Mouse (Mus musculus): ENCODE results near the gene Loxl3. TPM values are rescaled to one million over a fixed set of nuclear protein-coding genes. Genes with fewer than 3 reads are reported as not detected.
A peak's percentile ranks its signal among the peaks of the same experiment; 100 is the strongest.

The Loxl3 gene
- polyA plus RNA-seq, 1 experiment from 2014 or later, result 20.9 TPM

GRCm38 (mm10) chr6:83019044-83019443 is 14.9 kb upstream of the Loxl3 start:
- no peak for ATAC-seq (ENCODE audit: insufficient number of reproducible peaks, insufficient read depth, low FRiP score, low TSS enrichment, low read depth)
- H3K27ac ChIP-seq, result no peak overlapping the region
- WGBS, result 60% methylated on average over 3 of the region's 3 CpGs

GRCm38 (mm10) chr6:83020121-83020520 is 13.9 kb upstream of the Loxl3 start:
- Histone ChIP-seq H3K4me1 (peaks cover 7% of the 10 kb centered on the region), H3K36me3 (no peaks in the 10 kb centered on the region), H3K27ac (no peak overlapping the region), H3K4me2 (no peak overlapping the region), H3K9me3 (no peaks in the 10 kb centered on the region), H3K9ac (no peak overlapping the region), H3K27me3 (no peaks in the 10 kb centered on the region), H3K4me3 (no peak overlapping the region)
- no peak for ATAC-seq (ENCODE audit: insufficient number of reproducible peaks, insufficient read depth, low FRiP score, low TSS enrichment, low read depth)
- 92% methylated on average over 6 of the region's 6 CpGs for WGBS

More at GRCm38 (mm10) chr6:83019044-83019443, 14.9 kb upstream of the Loxl3 start:
- Histone ChIP-seq H3K9me3 (no peaks in the 10 kb centered on the region), H3K36me3 (no peaks in the 10 kb centered on the region), H3K9ac (no peak overlapping the region), H3K4me3 (no peak overlapping the region), H3K4me1 (peaks cover 1% of the 10 kb centered on the region), H3K4me2 (no peak overlapping the region), H3K27me3 (no peaks in the 10 kb centered on the region)

- Histone ChIP-seq H3K9ac (no peak overlapping the region), H3K36me3 (no peaks in the 10 kb centered on the region), H3K27ac (no peak overlapping the region), H3K9me3 (no peaks in the 10 kb centered on the region), H3K27me3 (no peaks in the 10 kb centered on the region), H3K4me1 (peaks cover 7% of the 10 kb centered on the region), H3K4me2 (no peak overlapping the region), H3K4me3 (no peak overlapping the region)
- 78% methylated on average over 4 of the region's 4 CpGs for WGBS
- no peak for ATAC-seq (ENCODE audit: insufficient number of reproducible peaks, insufficient read depth, low FRiP score, low TSS enrichment, low read depth)
These were observed 13.0 kb upstream of the Loxl3 start for GRCm38 (mm10) chr6:83020836-83021593.

- Histone ChIP-seq H3K4me3 (no peak overlapping the region), H3K4me2 (no peak overlapping the region), H3K27ac (no peak overlapping the region), H3K9me3 (no peaks in the 10 kb centered on the region), H3K9ac (no peak overlapping the region), H3K4me1 (peaks cover 19% of the 10 kb centered on the region), H3K27me3 (no peaks in the 10 kb centered on the region), H3K36me3 (no peaks in the 10 kb centered on the region)
- WGBS, result 88% methylated on average over 9 of the region's 9 CpGs
- no peak for ATAC-seq (ENCODE audit: insufficient number of reproducible peaks, insufficient read depth, low FRiP score, low TSS enrichment, low read depth)
These were observed 11.0 kb upstream of the Loxl3 start for GRCm38 (mm10) chr6:83023008-83023407.

- peaks cover 1% of the 10 kb centered on the region; the same call in 1 of the 2 replicates for H3K27me3 ChIP-seq
- WGBS, result 91% methylated on average over 2 of the region's 2 CpGs
- no peaks in the 10 kb centered on the region for H3K9me3 ChIP-seq
- no peak overlapping the region for H3K9ac ChIP-seq
- no peak overlapping the region for H3K4me3 ChIP-seq
- H3K27ac ChIP-seq, result no peak overlapping the region
- peaks cover 24% of the 10 kb centered on the region for H3K4me1 ChIP-seq
- no peak overlapping the region for H3K4me2 ChIP-seq
- ATAC-seq (ENCODE audit: insufficient number of reproducible peaks, insufficient read depth, low FRiP score, low TSS enrichment, low read depth), result no peak
- no peaks in the 10 kb centered on the region for H3K36me3 ChIP-seq
These were observed 10.2 kb upstream of the Loxl3 start for GRCm38 (mm10) chr6:83023786-83024185.

- Histone ChIP-seq H3K9me3 (no peaks in the 10 kb centered on the region), H3K4me1 (peaks cover 30% of the 10 kb centered on the region), H3K4me3 (no peak overlapping the region), H3K9ac (no peak overlapping the region), H3K4me2 (no peak overlapping the region), H3K27ac (no peak overlapping the region), H3K36me3 (no peaks in the 10 kb centered on the region), H3K27me3 (peaks cover 8% of the 10 kb centered on the region; the same call in 1 of the 2 replicates)
- no peak for ATAC-seq (ENCODE audit: insufficient number of reproducible peaks, insufficient read depth, low FRiP score, low TSS enrichment, low read depth)
- 46% methylated on average over 4 of the region's 4 CpGs for WGBS
These were observed 9.6 kb upstream of the Loxl3 start for GRCm38 (mm10) chr6:83024421-83024820.

GRCm38 (mm10) chr6:83025221-83025620 is 8.8 kb upstream of the Loxl3 start:
- 91% methylated on average over 4 of the region's 4 CpGs for WGBS
- peaks cover 38% of the 10 kb centered on the region for H3K4me1 ChIP-seq
- no peak overlapping the region for H3K4me2 ChIP-seq
- no peak for ATAC-seq (ENCODE audit: insufficient number of reproducible peaks, insufficient read depth, low FRiP score, low TSS enrichment, low read depth)
- H3K9ac ChIP-seq, result no peak overlapping the region
- H3K27me3 ChIP-seq, result peaks cover 16% of the 10 kb centered on the region
- H3K9me3 ChIP-seq, result no peaks in the 10 kb centered on the region
- no peak overlapping the region for H3K27ac ChIP-seq
- no peak overlapping the region for H3K4me3 ChIP-seq
- no peaks in the 10 kb centered on the region for H3K36me3 ChIP-seq

GRCm38 (mm10) chr6:83027293-83027692 is 6.7 kb upstream of the Loxl3 start:
- Histone ChIP-seq H3K27me3 (peaks cover 36% of the 10 kb centered on the region), H3K9ac (no peak overlapping the region), H3K9me3 (no peaks in the 10 kb centered on the region), H3K27ac (peak overlapping the region; percentile 57; the same call in 1 of the 2 replicates), H3K4me1 (peaks cover 54% of the 10 kb centered on the region), H3K4me2 (no peak overlapping the region), H3K4me3 (no peak overlapping the region), H3K36me3 (no peaks in the 10 kb centered on the region)
- WGBS, result 59% methylated on average over 8 of the region's 8 CpGs
- ATAC-seq (ENCODE audit: insufficient number of reproducible peaks, insufficient read depth, low FRiP score, low TSS enrichment, low read depth), result no peak

GRCm38 (mm10) chr6:83027706-83028105 is 6.3 kb upstream of the Loxl3 start:
- Histone ChIP-seq H3K4me3 (no peak overlapping the region), H3K9me3 (no peaks in the 10 kb centered on the region), H3K27ac (peak overlapping the region; percentile 57; the same call in 1 of the 2 replicates), H3K36me3 (no peaks in the 10 kb centered on the region), H3K4me1 (peaks cover 58% of the 10 kb centered on the region), H3K9ac (no peak overlapping the region), H3K27me3 (peaks cover 41% of the 10 kb centered on the region), H3K4me2 (no peak overlapping the region)
- peak; percentile 12 for ATAC-seq (ENCODE audit: insufficient number of reproducible peaks, insufficient read depth, low FRiP score, low TSS enrichment, low read depth)
- 36% methylated on average over 8 of the region's 9 CpGs for WGBS

GRCm38 (mm10) chr6:83029777-83030176 is 4.2 kb upstream of the Loxl3 start:
- peaks cover 48% of the 10 kb centered on the region for H3K27me3 ChIP-seq
- 23% methylated on average over 10 of the region's 10 CpGs for WGBS
- H3K27ac ChIP-seq, result no peak overlapping the region
- H3K4me3 ChIP-seq, result no peak overlapping the region
- H3K9ac ChIP-seq, result peak overlapping the region; percentile 44
- H3K4me1 ChIP-seq, result peaks cover 69% of the 10 kb centered on the region
- ATAC-seq (ENCODE audit: insufficient number of reproducible peaks, insufficient read depth, low FRiP score, low TSS enrichment, low read depth), result no peak
- H3K4me2 ChIP-seq, result no peak overlapping the region
- H3K36me3 ChIP-seq, result no peaks in the 10 kb centered on the region
- H3K9me3 ChIP-seq, result no peaks in the 10 kb centered on the region

- no peaks in the 10 kb centered on the region for H3K9me3 ChIP-seq
- H3K9ac ChIP-seq, result 0 out of 2 replicates have a peak overlapping the region, but pooled peaks have one; percentile 32
- no peaks in the 10 kb centered on the region for H3K36me3 ChIP-seq
- H3K27me3 ChIP-seq, result peaks cover 48% of the 10 kb centered on the region
- H3K4me3 ChIP-seq, result no peak overlapping the region
- H3K4me2 ChIP-seq, result 0 out of 2 replicates have a peak overlapping the region, but pooled peaks have one; percentile 88
- H3K4me1 ChIP-seq, result peaks cover 78% of the 10 kb centered on the region
- ATAC-seq (ENCODE audit: insufficient number of reproducible peaks, insufficient read depth, low FRiP score, low TSS enrichment, low read depth), result no peak
- no peak overlapping the region for H3K27ac ChIP-seq
- WGBS, result 64% methylated on average over 7 of the region's 7 CpGs
These were observed 2.9 kb upstream of the Loxl3 start for GRCm38 (mm10) chr6:83031111-83031510.

- WGBS, result 19% methylated on average over 18 of the region's 18 CpGs
- Histone ChIP-seq H3K4me1 (peaks cover 76% of the 10 kb centered on the region), H3K27ac (no peak overlapping the region), H3K9ac (peak overlapping the region; percentile 73), H3K9me3 (no peaks in the 10 kb centered on the region), H3K27me3 (peaks cover 48% of the 10 kb centered on the region), H3K36me3 (no peaks in the 10 kb centered on the region), H3K4me2 (peak overlapping the region; percentile 88), H3K4me3 (peak overlapping the region; percentile 59)
- no peak for ATAC-seq (ENCODE audit: insufficient number of reproducible peaks, insufficient read depth, low FRiP score, low TSS enrichment, low read depth)
These were observed 1.9 kb upstream of the Loxl3 start for GRCm38 (mm10) chr6:83031921-83032590.

Data from embryonic facial prominence, embryonic 13.5 days (tissue).